8 mouse cellular contexts compared by ENCODE assay signal in genomic region chr4:41527996-41528395, GRCm38 (mm10). TPM values are rescaled to one million over a fixed set of nuclear protein-coding genes. Genes with fewer than 3 reads are reported as not detected.
DNase-seq lines count a peak whose midpoint lies in the region; ATAC-seq lines count a peak whose summit lies in the region.
"Had no signal": no experiment of that assay in that cellular context is flagged by ENCODE, and none has a peak within 500 bp of the region (broad histone marks: within the 10 kb centered on the region; RNA-seq: fewer than 3 reads in every experiment).

No protein-coding gene starts in this region.

- H3K4me3 ChIP-seq in kidney, embryonic 15.5 days (replicated peaks), result no peak overlapping the region
- H3K4me3 ChIP-seq: embryonic facial prominence, embryonic 15.5 days had no signal

- no peaks in the 10 kb centered on the region for H3K9me3 ChIP-seq in kidney, embryonic 15.5 days (replicated peaks)
- H3K9me3 ChIP-seq: embryonic facial prominence, embryonic 15.5 days had no signal

- peaks cover 18% of the 10 kb centered on the region for H3K4me1 ChIP-seq in kidney, embryonic 15.5 days

- WGBS in kidney, embryonic 15.5 days, result 9% methylated on average over 8 of the region's 8 CpGs

- peak; percentile 70 for ATAC-seq in kidney, embryonic 15.5 days (replicated peaks; ENCODE audit: low FRiP score)

- H3K27me3 ChIP-seq in kidney, embryonic 15.5 days, result peaks cover 14% of the 10 kb centered on the region; the same call in 1 of the 2 replicates

- no peak overlapping the region for H3K27ac ChIP-seq in kidney, embryonic 15.5 days
- H3K27ac ChIP-seq: embryonic facial prominence, embryonic 15.5 days had no signal

- peak; percentile 29 for DNase-seq in ovary, postnatal 36 days (ENCODE audit: low spot score)
- no peak for DNase-seq in ovary, postnatal 14 days (ENCODE audit: low spot score)
- DNase-seq in embryo, embryonic 11 days, result peak; percentile 33
- peak; percentile 89 for DNase-seq in skeletal muscle tissue, adult 2 months (ENCODE audit: low read depth, low spot score)
- no peak for DNase-seq in left cerebral cortex, postnatal 36 days (ENCODE audit: low spot score in 2 of 2)
- DNase-seq in thymus, postnatal 25 days, result no peak

- intact Hi-C loops in left cerebral cortex, postnatal 36 days (cut with DNase I), result no loop called here

- no peak overlapping the region for H3K9ac ChIP-seq in kidney, embryonic 15.5 days
- H3K9ac ChIP-seq: embryonic facial prominence, embryonic 15.5 days had no signal

- no peaks in the 10 kb centered on the region for H3K36me3 ChIP-seq in kidney, embryonic 15.5 days
- H3K36me3 ChIP-seq: embryonic facial prominence, embryonic 15.5 days had no signal

- no peak overlapping the region for H3K4me2 ChIP-seq in kidney, embryonic 15.5 days
- H3K4me2 ChIP-seq: embryonic facial prominence, embryonic 15.5 days had no signal

RNA-seq across cellular contexts. Expression of gene 1110017D15Rik, which starts 10.9 kb away (rescaled TPM):
- 0.55 TPM in 1 of 2 replicates, not detected in the other for polyA plus RNA-seq in kidney, embryonic 15.5 days (2015; fragmentation: Nextera tagmentation; extraction: Ambion mirVana)
- total RNA-seq in left cerebral cortex, postnatal 36 days (2021), result 1 to 10 TPM; 3.4 to 5.9 TPM

RNA-seq across cellular contexts. Expression of gene AI464131, which starts 25.1 kb away (rescaled TPM):
- polyA plus RNA-seq in kidney, embryonic 15.5 days (2015; fragmentation: Nextera tagmentation; extraction: Ambion mirVana), result 7.4 and 9.0 TPM in 2 replicates
- total RNA-seq in left cerebral cortex, postnatal 36 days (2021), result 10 to 100 TPM; 31.8 to 32.1 TPM

RNA-seq across cellular contexts. Expression of gene Fam219a, which starts 41.3 kb away (rescaled TPM):
- 1.9 and 2.8 TPM in 2 replicates for polyA plus RNA-seq in kidney, embryonic 15.5 days (2015; fragmentation: Nextera tagmentation; extraction: Ambion mirVana)
- 100 to 1,000 TPM; 194 to 219 TPM for total RNA-seq in left cerebral cortex, postnatal 36 days (2021)

RNA-seq across cellular contexts. Expression of gene Dnaic1, which starts 41.6 kb away (rescaled TPM):
- 1.6 and 1.7 TPM in 2 replicates for polyA plus RNA-seq in kidney, embryonic 15.5 days (2015; fragmentation: Nextera tagmentation; extraction: Ambion mirVana)
- 1 to 10 TPM; 9.4 to 10.0 TPM for total RNA-seq in left cerebral cortex, postnatal 36 days (2021)

Comparison
In these comparisons a context has a peak if more than half of its experiments do, and no peak if none do; other contexts are left out.
1. DNase-seq: peak in ovary, postnatal 36 days (single experiment), embryo, embryonic 11 days (single experiment) and skeletal muscle tissue, adult 2 months (single experiment); none in ovary, postnatal 14 days (single experiment), left cerebral cortex, postnatal 36 days (0 of 2) and thymus, postnatal 25 days (single experiment).